Mouse (Mus musculus) bone marrow, adult 2 months (tissue): ENCODE measurements around the gene Atg14.
A peak's percentile ranks its signal among the peaks of the same experiment; 100 is the strongest.

Source experiments
- CTCF ChIP-seq: fragments of 200-500 bp; IDR thresholded peaks from 2 replicates; pipeline ENCODE4 v1.5.1; 2011; ENCODE audit warnings: low read length, control low read depth; ENCODE audit not compliant: control insufficient read depth, insufficient read depth
- POLR2A ChIP-seq: fragments of 200-500 bp; IDR thresholded peaks from 2 replicates; pipeline ENCODE4 v1.6.1; 2011; ENCODE audit warnings: low read depth, mild to moderate bottlenecking, control low read depth, low read length, borderline replicate concordance; ENCODE audit not compliant: control insufficient read depth

DNA sequence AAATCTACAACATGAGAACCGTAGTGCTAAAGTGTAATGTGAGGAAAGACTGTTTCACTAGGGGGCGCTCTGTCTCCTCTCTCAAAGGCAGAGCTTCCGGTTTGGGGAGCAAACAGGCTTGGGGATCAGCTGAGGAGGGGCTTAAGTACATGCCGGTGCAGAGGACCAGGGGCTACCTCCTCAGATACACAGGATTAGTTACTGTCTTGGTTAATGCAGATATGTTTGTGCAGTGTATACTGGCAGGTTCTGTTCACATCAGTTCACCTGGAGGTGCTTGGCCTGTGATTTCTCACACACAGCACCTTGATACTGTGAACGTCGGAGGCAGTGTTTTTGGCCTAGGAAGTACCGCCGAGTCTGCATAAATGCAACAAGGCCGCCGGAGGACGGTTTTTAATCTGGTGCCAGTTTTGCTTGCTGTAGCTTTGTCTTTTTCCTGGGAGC, 27.5 kb upstream of the Atg14 start:
- TF ChIP-seq CTCF: peak; percentile 61
- no peak for TF ChIP-seq POLR2A
